Mouse (Mus musculus): ENCODE measurements around the gene Stpg3. TPM values are rescaled to one million over a fixed set of nuclear protein-coding genes. Genes with fewer than 3 reads are reported as not detected.
A peak's percentile ranks its signal among the peaks of the same experiment; 100 is the strongest.

Gene Stpg3
- total RNA-seq, 2 experiments from 2014 or later = not detected

DNA sequence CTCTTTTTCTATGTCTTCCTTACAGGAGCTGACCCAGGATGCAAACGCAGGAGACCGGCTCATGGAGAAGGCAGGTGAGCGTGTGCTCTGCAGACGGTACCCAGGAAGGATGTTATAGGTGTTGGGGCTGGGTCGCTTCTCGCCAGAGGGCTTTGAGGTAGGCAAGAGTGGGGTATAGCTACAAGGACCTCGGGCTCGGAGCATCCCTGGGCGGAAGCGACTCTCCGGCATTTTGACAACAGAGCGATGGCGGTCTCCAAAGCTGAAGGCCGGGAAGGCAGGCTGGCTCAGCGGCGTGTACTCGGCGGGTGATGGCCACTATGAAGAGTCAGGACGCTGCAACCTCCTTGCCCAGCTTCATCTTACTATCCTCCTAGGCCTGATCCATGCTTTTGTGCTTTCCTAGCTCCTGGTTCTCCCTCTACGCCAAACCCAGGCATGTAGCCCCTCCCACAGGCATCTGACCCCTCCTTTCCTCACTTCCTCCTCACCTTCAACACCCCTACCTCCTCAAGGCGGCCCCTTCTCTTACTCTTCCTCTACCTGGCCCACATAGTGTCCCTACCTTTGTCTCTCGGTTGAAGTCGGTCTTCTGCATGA is 1.1 kb downstream of the Stpg3 start:
- intact Hi-C loops (cut with DNase I) = no loop called here
- DNase-seq = no peak

DNA sequence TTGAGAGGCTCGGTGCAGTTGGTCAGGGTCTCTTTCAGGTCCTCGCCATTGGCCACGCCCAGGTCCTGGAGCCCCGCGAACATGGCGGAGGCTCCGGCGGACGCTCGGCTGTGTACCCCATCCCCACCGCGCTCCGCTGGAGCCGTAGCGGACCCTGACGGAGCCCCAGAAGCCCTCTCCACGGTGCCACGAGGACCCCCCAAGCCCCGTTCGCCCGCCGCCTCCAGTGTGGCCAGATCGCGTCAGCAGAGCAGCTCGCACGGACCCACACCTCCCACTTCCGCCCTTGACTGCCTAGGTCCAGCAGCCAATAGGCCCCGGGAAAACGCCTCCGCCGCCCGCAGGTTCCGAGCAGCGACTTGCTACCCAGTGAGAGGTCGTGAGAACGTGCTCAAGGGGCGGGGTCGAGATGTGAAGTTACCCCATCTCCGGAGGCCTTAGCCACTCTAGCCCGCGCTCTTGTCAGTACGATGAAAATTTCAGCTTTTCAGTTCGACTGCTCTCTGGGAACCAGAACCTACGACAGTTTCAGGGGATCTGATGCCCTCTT is 3.2 kb downstream of the Stpg3 start, which contains the start of gene Nelfb:
TSS of gene Nelfb (minus strand) at position 369 of the 550 bp plus-strand sequence.
- intact Hi-C loops (cut with DNase I) = no loop called here
- DNase-seq = peak; percentile 88 to 93

DNA sequence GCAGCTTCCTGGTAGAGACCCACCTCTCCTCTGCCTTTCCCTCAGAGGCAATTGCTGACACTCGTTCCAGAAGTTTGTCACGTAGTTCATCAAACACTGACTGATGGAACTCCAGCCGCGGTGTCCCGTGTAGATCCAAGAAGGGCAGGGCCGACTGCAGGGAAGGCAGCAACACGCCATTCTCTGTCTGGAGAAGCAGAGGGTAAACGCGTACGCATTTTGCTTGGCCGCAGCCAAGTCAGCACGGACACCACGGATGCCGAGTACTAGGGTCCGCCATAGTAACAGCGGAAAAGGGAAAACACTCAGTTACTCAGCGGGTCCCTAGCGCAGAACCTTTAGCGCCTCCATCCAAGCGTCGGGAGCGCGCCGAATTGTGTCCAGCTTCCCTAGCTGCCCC is 3.8 kb downstream of the Stpg3 start:
- intact Hi-C loops (cut with DNase I) = no loop called here
- no peak for DNase-seq

DNA sequence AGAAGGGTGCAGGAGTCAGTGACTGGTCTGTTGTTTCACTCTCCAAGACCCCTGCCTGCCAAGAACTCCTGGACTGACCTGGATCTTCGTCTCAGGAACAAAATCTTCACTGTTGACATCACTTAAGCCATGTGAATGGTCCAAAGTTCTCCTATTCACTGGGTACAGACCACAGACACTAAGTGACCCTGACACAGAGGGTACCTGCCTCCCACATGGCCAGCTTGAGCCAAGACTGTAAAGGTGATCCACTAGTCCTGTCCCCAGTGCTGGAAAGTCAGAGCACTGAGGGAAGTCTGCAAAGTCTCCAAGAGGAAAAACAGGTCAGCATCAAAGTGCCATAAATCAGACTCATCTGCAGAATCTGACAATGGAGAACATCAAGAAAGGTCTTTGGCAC is 6.8 kb downstream of the Stpg3 start:
- no peak for DNase-seq
- intact Hi-C loops (cut with DNase I) = no loop called here

DNA sequence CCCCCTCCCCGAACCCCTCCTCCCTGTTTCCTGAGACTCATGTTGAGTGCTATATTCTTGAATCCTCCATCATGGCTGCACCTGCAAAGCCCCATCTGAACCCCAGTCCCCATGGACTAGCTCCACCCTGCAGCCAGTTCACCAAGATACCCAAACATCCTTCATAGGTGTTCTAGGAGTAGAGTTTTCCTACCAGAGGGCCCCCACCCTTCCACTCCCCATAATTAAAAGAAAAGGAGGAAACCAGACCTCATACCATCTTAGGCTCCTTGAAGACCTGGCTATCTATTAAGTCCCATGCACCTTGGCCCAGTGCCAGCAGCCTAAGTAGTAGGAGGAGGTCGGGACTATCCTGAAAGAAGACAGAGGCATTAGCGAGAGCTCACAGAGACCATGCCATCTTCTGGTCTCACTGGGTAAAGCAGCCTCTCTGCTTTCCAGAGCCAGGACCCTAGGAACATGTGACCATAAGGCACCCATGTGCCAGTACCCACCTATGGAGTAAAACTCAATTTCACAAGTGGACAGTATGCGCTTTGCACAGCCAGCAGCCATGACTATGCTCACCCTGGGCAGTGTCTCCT is 10.7 kb downstream of the Stpg3 start:
- no peak for DNase-seq
- intact Hi-C loops (cut with DNase I) = no loop called here

DNA sequence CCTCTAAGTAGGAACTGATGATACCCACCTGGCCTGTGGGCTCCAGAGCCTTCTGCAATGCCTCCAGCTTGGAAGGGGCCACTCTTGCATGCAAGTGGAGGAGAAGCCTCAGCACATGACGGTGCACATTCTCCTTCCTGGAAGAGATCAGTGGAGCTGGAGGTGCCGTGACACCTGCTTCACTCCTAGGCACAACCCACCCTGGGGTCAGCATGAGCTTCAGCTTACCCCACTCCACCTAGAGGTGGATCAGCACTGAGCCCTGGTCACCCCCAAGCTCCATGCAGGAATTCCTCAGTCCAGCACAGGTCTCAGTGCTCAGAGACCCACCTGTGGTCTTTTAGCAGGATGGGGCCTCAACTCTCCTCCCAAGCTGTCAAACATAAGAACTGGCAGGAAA is 13.8 kb downstream of the Stpg3 start:
- no peak for DNase-seq
- intact Hi-C loops (cut with DNase I) = no loop called here

DNA sequence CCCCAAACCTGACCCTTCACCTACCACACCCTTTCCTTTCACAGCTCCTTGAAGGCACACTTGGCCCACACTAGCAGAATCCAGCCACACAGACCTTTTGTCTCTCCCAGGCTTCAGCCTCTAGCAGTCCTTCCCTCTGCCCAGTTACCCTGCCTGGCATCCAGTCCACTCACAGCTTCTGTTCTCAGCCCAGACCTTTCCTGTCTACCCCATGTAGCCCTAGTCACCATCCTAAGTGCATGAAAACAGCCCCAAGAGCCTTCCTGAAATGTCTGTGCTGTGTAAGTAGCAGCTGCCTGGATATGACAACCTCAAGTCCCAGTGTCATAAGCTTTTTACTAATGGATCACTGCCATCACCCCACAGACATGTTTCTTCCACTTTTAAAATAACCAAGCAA is 16.5 kb downstream of the Stpg3 start:
- DNase-seq = no peak
- intact Hi-C loops (cut with DNase I) = loop anchor here (5.0 kb wide), 2 partner anchors 74 to 134 kb away; partner anchors contain the start of genes Anapc2, Man1b1 and Ssna1

DNA sequence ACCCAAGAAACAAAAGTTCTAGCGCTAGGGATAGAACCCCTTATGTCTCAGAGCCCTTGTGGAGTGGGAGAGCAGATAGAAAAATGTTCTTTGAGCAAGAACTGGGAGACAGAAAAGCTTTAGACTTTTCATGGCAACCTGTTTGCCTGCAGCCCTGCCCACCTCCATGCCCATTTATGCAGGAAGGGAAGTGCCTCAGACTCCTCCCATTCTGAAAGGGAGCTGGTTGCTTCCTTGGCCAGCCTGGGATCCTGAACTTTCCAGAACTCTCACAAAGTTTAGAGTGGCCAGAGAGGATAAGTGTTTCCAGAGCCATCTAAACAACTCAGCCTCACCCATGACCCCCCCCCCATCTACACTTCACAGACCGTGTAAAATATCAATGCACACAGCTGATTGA is 17.2 kb downstream of the Stpg3 start:
- DNase-seq = no peak
- intact Hi-C loops (cut with DNase I) = loop anchor here (5.0 kb wide), 2 partner anchors 75 to 135 kb away; partner anchors contain the start of genes Anapc2, Man1b1 and Ssna1

DNA sequence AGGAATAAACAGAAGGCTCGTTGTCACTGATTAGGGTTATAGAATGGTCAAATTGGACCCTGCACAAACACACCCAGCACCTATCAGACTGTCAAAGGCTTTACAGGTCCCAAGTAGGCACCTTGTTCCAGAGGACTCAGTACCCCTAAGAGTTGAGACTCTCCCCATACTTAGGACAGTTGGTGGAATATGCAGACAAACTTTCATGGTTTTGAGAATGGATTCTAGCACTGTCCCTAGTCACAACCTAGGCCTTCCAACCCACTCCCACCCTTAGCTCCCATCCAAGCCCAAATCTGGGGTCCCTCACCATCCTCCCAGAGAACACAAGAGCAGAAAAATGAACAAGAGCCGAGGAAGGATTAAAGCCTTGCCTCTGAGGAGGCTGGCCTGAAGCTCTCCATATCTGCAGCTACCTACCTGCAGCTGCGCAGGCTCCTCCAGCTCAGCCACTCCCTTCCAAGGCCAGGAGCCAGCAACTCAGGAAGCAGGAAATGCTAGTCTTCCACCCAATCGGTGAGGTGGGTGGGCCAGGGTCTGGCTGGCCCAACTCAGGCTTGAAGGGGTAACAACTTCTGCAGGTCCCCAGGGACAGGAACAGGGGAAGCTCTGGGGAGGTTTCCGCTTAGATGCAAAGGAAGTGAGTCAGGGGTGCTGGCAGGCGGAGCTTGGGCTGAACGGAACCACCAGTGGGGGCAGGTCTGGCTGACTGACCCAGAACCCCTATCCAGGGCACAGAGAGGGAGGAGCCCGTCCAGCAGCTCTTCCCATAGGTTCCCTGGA is 18.1 kb downstream of the Stpg3 start, which contains the start of gene Tor4a:
TSS of gene Tor4a (minus strand) at position 715 of the 783 bp plus-strand sequence.
- DNase-seq = peak; percentile 78 to 80
- intact Hi-C loops (cut with DNase I) = loop anchor here (5.0 kb wide), 2 partner anchors 76 to 136 kb away; partner anchors contain the start of genes Anapc2, Man1b1 and Ssna1

DNA sequence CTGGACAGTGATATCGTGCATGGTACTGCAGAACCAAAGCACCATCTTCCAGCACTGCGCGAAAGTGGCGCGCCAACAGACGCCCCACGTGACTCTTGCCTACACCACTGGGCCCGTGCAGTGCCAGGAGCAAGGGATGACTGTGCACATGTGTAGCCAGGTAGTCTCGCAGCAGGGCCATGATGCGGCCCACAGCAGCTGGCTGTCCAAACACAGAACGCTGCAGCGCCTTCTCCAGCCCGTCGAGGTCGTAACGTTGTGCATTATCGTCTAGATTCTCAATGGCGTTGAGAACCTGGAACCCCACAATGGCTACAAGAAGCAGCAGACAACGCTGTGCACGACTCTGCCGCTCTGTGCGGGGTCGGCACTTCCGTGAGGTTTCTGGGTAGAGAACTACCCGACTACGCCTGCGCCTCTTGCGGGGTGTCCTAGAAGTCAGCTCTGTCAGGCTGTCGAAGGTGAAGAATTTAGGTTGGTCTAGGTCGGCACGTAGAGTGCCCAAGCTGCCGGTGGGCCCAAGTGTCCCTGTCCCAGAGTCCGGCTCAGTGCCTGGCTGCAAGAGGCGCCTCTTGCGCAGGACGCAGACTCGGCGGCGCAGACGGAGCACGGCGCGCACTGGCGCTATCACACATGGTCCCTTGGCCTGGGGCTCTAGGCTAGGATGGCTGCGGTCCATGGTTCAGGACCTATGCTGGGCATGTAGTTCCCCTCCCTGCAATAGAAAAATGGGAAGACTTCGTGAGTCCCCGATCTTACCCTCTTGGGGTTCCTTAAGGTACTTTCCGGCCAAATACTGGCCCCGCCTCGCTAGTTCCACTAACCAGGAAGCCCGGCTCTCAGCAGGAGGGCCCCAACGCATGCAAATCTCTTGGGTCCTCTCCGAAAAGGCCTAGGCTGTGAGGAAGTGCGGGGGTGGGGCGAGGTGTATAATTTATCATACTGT is 19.0 kb downstream of the Stpg3 start:
- DNase-seq = peak; percentile 67 to 70
- intact Hi-C loops (cut with DNase I) = loop anchor here (2.0 to 5.0 kb wide), 3 partner anchors 77 to 205 kb away; partner anchors contain the start of genes Anapc2, Man1b1 and Ssna1

DNA sequence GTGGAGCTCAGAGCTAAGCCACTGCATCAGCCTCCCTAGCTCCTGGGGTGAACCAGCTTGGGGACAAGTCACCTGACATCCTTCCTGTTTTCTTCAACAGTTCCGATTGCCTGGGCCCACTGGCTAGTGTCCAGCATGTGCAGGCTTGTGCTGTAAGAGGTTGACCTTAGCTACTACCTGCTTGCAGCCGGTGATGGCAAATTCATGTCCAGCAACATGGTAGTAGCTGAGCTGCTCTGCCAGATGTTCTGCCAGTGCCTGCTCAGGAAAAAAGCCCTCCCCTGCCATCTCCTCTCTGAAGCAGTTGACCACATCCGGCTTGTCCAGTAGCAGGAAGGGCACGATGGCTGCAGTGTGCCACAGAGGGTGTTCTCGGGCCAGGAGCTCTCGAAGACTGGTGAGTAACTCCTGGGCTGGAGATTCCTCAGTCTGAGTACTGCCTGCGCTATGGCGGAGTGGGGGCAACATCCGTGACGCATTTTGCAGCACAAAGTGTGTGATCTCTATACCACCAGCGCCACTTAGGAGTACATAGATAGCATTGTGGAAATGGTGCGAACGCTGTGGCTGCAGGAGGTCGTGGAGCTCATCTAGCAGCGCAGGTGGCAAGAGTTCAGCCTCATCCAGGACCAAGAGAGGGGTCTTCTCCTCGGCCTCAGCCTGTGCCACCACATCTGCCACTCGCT is 19.8 kb downstream of the Stpg3 start:
- DNase-seq = peak; percentile 26 to 32

DNA sequence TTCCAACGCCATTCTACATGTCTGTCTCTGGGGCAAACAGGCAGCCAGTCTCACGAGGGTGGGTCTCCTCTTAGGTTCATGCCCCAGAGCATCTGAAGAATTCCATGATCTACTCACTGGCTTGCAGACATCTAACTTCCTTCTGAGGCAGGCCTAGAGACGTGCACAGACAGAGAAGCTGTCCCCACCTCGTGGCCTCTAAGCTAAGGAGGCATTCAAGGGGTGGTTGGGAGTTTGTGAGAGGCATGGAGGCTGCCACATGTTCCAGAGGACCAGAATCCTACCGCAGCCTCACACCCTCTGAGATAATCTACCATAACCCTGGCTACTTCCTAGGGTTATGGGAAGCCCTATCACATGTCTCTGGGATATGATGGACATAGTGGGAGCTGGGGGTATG is 20.4 kb downstream of the Stpg3 start:
- intact Hi-C loops (cut with DNase I) = loop anchor here (2.0 kb wide), 1 partner anchor 207 kb away; no protein-coding TSS in a partner anchor
- no peak for DNase-seq

More for the DNA sequence above, 19.8 kb downstream of the Stpg3 start:
- intact Hi-C loops (cut with DNase I) = loop anchor here (2.0 to 5.0 kb wide), 3 partner anchors 78 to 206 kb away; partner anchors contain the start of genes Anapc2, Man1b1 and Ssna1

DNA sequence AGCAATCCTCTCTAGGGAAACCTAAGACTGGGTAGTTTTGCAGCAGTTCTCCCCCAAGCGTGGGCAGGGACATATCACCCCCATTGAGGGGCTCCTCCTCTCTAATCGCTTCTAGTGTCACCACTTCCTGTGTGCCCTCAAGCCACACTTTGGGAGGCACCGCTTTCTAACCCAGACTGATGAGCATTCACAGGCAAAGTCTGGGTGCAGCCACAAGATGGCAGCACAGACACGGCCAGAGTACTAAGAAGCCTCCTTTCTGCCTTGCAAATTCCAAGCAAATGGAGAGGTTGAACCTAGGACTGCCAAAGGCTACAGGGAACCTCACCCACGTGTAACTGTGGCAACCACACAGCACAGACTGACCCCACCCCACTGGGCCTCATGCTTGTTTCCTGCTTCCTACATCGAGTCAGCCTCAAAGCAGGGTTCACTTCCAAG is 21.1 kb downstream of the Stpg3 start:
- peak; percentile 82 to 87 for DNase-seq
- intact Hi-C loops (cut with DNase I) = loop anchor here (1.0 kb wide), 2 partner anchors 35 to 62 kb away; partner anchors contain the start of gene Tmem203

DNA sequence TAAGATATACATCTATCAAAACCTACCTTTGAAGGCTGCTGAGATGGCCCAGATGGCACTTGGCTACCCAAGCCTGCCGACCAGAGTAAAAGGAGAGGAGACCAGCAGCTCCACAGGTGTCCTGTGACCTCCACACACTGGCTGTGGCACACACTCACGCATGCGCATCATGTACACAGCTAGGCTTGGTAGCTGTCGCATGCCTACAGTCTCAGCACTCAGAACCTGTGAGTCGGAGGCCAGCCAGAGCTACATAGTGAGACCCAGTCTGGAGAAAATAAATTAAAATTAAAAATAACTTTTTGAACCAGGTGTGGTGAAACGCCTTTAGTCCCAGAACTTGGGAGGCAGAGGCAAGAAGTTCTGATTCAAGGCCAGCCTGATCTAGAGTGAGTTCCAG is 26.6 kb downstream of the Stpg3 start:
- intact Hi-C loops (cut with DNase I) = loop anchor here (2.0 kb wide), 1 partner anchor 89 kb away; no protein-coding TSS in a partner anchor

DNA sequence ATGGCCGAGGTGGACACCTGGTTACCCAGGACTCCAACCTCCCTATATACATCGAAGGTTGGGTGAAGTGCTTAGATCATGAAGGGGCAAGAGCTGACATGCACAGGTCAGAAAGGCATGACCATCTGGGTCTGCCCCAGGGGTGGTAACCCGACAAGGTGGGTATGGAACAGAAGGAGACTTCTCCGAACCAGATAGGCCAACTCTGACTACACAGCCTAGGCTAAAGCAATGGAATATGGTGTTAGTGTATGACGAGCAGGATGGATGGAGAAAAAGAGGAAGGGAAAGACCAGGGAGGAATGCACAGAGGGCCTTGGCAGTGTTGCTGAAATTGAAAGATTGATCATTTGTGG is 27.9 kb downstream of the Stpg3 start:
- intact Hi-C loops (cut with DNase I) = loop anchor here (1.0 to 2.0 kb wide), 2 partner anchors 59 to 88 kb away; no protein-coding TSS in a partner anchor
- DNase-seq = no peak

More for the DNA sequence above, 26.6 kb downstream of the Stpg3 start:
- DNase-seq = no peak

DNA sequence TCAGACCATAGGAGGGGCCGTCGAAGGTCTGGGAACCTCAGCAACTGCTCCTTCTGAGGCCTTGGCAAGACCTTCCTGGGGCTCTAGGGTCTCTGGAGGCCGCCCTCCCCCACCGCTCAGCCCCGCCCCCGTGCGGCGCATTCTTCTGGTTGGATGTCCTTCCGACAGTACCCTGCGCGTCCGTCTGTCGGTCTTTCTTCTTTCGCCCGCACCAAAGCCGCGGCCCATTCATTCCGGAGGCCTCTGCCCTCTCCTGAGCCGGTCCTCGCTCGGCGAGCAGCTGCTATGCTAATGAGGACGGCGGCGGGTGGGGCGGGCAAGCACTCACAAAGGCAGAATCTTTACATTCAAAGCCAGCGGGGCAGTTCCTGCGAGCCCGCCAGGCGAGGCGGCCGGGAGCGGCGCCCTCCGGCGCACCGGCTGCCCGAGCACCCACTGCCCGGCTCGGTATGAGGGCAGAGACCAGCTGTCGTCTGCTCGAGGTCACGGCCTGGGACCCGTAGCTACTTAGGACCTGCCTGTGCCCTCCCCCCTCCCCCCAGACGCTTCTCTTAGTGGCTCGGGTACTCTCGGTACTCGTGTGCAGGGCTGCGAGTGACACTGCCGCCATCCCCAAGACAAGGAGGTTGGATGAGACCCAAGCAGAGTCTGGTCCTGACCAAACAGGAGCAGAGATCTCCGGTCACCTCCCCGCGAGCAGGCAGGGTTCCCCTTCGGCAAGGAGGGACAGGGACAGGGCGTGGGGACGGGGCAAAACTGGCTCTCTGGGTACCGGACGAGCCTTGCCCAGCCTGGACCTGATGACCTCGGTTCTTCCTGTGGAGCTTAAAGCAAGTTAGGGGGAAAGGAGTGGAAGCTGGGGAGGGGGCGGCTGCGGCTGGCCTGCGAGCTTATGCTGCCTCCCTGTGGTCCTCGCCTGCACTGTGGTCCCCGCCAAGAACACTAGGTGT is 28.5 kb downstream of the Stpg3 start:
- intact Hi-C loops (cut with DNase I) = loop anchor here (1.0 to 2.0 kb wide), 2 partner anchors 59 to 87 kb away; no protein-coding TSS in a partner anchor
- DNase-seq = peak in 1 of 2 experiments; percentile 60

DNA sequence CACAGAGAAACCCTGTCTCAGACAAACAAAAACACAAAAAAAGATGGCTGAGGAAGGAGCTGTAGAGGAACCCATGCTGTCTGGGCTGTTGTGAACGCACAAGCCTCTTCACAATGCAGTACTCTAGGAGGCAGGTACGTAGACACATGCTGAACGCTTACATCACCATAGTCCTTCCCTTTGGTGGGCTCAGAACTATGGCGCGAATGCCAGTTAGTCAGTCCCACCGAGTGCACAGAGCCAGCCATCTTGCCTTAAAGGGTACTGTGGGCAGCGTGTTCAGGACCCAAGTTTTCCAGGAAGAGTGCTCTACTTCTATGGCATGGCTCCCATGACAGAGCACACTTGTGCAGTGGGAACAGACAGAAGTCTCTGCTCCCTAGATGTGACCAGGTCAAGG is 29.9 kb downstream of the Stpg3 start:
- intact Hi-C loops (cut with DNase I) = loop anchor here (5.0 kb wide), 1 partner anchor 42 kb away; no protein-coding TSS in a partner anchor
- DNase-seq = no peak

All from heart, postnatal 36 days (tissue).